Mouse (Mus musculus) ES-Bruce4 (cell line): ENCODE data around the gene Alx3. TPM values are rescaled to one million over a fixed set of nuclear protein-coding genes. Genes with fewer than 3 reads are reported as not detected.
A peak's percentile ranks its signal among the peaks of the same experiment; 100 is the strongest.

Experiments used
- H3K27ac ChIP-seq: 2 replicates; pipeline ENCODE4 v1.5.1; 2012; ENCODE audit warnings: low read length, inconsistent platforms; ENCODE audit not compliant: insufficient read depth
- H3K27me3 ChIP-seq: 2 replicates; pipeline ENCODE4 v1.6.1; 2012; ENCODE audit warnings: mild to moderate bottlenecking, low read length, inconsistent platforms; ENCODE audit not compliant: control insufficient read depth, poor library complexity, insufficient read depth, severe bottlenecking
- H3K36me3 ChIP-seq: 2 replicates; pipeline ENCODE4 v1.6.1; 2012; ENCODE audit warnings: inconsistent platforms, mild to moderate bottlenecking, low read length, moderate library complexity; ENCODE audit not compliant: control insufficient read depth, poor library complexity, insufficient read depth, severe bottlenecking
- H3K4me1 ChIP-seq: one replicate; pipeline ENCODE4 v1.8.1; 2011; ENCODE audit warnings: low read length; ENCODE audit not compliant: control insufficient read depth, insufficient read depth
- H3K4me3 ChIP-seq: 2 replicates; pipeline ENCODE4 v1.5.1; 2011; ENCODE audit warnings: low read depth, mild to moderate bottlenecking, low read length
- H3K9ac ChIP-seq: 2 replicates; pipeline ENCODE4 v1.6.1; 2012; ENCODE audit warnings: low read depth, mild to moderate bottlenecking, inconsistent platforms; ENCODE audit not compliant: poor library complexity, severe bottlenecking
- H3K9me3 ChIP-seq: replicated peaks from 2 replicates; pipeline ENCODE4 v1.6.1; 2012; ENCODE audit warnings: mild to moderate bottlenecking, low read length, inconsistent platforms; ENCODE audit not compliant: control insufficient read depth, poor library complexity, insufficient read depth, severe bottlenecking
- CTCF ChIP-seq: IDR thresholded peaks from one replicate; pipeline ENCODE4 v1.8.1; 2011; ENCODE audit warnings: low read depth, low read length
- EP300 ChIP-seq: IDR thresholded peaks from 2 replicates; pipeline ENCODE4 v1.6.1; 2011; ENCODE audit warnings: low read depth, low read length; ENCODE audit not compliant: insufficient read depth
- POLR2A ChIP-seq: IDR thresholded peaks from one replicate; pipeline ENCODE4 v1.8.1; 2011; ENCODE audit warnings: low read length; ENCODE audit not compliant: insufficient read depth
- polyA plus RNA-seq: library from polyadenylated mRNA; stranded (reverse); fragments of >200 nt; gene quantifications from 2 replicates; pipeline ENCODE4 v1.2.4, GENCODE M21; 2011; ENCODE audit warnings: low read depth; ENCODE audit not compliant: missing spikeins, insufficient read depth, insufficient read length

Alx3 gene
- polyA plus RNA-seq, 1 experiment, result 0.31 TPM

- Histone ChIP-seq H3K27me3 (no peaks in the 10 kb centered on the region), H3K9me3 (no peaks in the 10 kb centered on the region), H3K4me1 (no peaks in the 10 kb centered on the region), H3K4me3 (no peak overlapping the region), H3K36me3 (no peaks in the 10 kb centered on the region), H3K9ac (no peak overlapping the region), H3K27ac (no peak overlapping the region)
- no peak for TF ChIP-seq CTCF
- no peak for TF ChIP-seq EP300
- TF ChIP-seq POLR2A, result no peak
These were observed 36.1 kb upstream of the Alx3 start for GRCm38 (mm10) chr3:107558740-107559139.

DNA sequence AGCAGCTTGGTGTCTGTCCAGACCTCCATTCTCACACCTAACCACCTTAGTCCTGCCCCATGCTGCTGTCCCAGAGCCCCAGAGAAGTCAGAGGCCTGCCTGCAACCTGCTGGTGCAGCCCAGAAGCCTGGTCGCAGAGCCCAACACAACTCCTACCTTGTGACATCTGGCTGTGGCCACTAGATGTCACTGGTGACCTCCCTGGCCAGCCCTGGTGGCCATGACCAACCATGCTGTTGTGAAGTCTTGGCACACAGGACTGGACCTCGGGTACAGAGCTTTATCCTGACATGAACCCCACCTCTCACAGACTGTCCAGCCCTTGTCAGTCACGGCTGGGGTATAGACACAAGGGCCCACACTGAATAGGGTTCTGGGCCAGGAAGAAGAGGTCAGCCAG, 35.6 kb upstream of the Alx3 start:
- H3K27me3 ChIP-seq, result no peaks in the 10 kb centered on the region

GRCm38 (mm10) chr3:107562104-107562503, 32.7 kb upstream of the Alx3 start:
- Histone ChIP-seq H3K9me3 (no peaks in the 10 kb centered on the region), H3K36me3 (no peaks in the 10 kb centered on the region), H3K27me3 (no peaks in the 10 kb centered on the region), H3K4me1 (no peaks in the 10 kb centered on the region), H3K27ac (no peak overlapping the region), H3K4me3 (no peak overlapping the region), H3K9ac (no peak overlapping the region)
- TF ChIP-seq POLR2A (no peak), EP300 (no peak), CTCF (no peak)

More for the DNA sequence above, 35.6 kb upstream of the Alx3 start:
- Histone ChIP-seq H3K9me3 (no peaks in the 10 kb centered on the region), H3K27ac (no peak overlapping the region), H3K4me3 (no peak overlapping the region), H3K4me1 (no peaks in the 10 kb centered on the region), H3K9ac (no peak overlapping the region), H3K36me3 (no peaks in the 10 kb centered on the region)
- TF ChIP-seq POLR2A (no peak), CTCF (peak; percentile 73), EP300 (no peak)

DNA sequence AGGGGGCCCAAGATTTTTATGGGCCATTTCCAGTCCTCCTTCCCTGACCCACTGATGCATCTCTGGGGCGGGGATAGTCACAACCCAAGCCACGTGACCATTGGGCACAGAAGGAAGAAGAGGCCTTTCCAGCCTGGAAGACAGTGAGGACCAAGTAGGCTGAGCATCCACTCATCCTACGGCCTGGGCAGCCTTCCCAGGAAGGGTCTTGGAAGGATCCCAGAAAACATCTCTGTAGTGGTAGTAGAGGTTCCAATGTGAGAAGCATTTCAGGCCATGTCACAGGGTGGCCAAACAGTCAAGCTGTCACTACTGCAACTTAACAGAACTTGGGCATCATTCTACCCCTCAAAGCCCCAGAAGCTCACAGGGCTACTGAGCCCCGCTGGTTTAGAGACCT, 32.2 kb upstream of the Alx3 start:
- TF ChIP-seq POLR2A (no peak), CTCF (no peak), EP300 (no peak)
- no peaks in the 10 kb centered on the region for H3K9me3 ChIP-seq
- no peak overlapping the region for H3K4me3 ChIP-seq
- H3K36me3 ChIP-seq, result no peaks in the 10 kb centered on the region
- no peak overlapping the region for H3K27ac ChIP-seq
- H3K4me1 ChIP-seq, result no peaks in the 10 kb centered on the region
- no peak overlapping the region for H3K9ac ChIP-seq
- no peaks in the 10 kb centered on the region for H3K27me3 ChIP-seq

- no peaks in the 10 kb centered on the region for H3K36me3 ChIP-seq
- H3K27me3 ChIP-seq, result no peaks in the 10 kb centered on the region
- H3K9ac ChIP-seq, result no peak overlapping the region
- H3K9me3 ChIP-seq, result no peaks in the 10 kb centered on the region
- H3K27ac ChIP-seq, result no peak overlapping the region
- H3K4me1 ChIP-seq, result no peaks in the 10 kb centered on the region
- no peak overlapping the region for H3K4me3 ChIP-seq
- no peak for TF ChIP-seq POLR2A
- no peak for TF ChIP-seq CTCF
- no peak for TF ChIP-seq EP300
These were observed 31.0 kb upstream of the Alx3 start for GRCm38 (mm10) chr3:107563880-107564279.

- Histone ChIP-seq H3K36me3 (no peaks in the 10 kb centered on the region), H3K4me3 (no peak overlapping the region), H3K27ac (no peak overlapping the region), H3K27me3 (no peaks in the 10 kb centered on the region), H3K9me3 (no peaks in the 10 kb centered on the region), H3K4me1 (no peaks in the 10 kb centered on the region), H3K9ac (no peak overlapping the region)
- no peak for TF ChIP-seq CTCF
- no peak for TF ChIP-seq POLR2A
- TF ChIP-seq EP300, result no peak
These were observed 29.5 kb upstream of the Alx3 start for GRCm38 (mm10) chr3:107565331-107565730.
